Mouse (Mus musculus): ENCODE measurements around the gene Ccdc154. TPM values are rescaled to one million over a fixed set of nuclear protein-coding genes. Genes with fewer than 3 reads are reported as not detected.

The Ccdc154 gene
- polyA plus RNA-seq, 1 experiment from 2014 or later: not detected

DNA sequence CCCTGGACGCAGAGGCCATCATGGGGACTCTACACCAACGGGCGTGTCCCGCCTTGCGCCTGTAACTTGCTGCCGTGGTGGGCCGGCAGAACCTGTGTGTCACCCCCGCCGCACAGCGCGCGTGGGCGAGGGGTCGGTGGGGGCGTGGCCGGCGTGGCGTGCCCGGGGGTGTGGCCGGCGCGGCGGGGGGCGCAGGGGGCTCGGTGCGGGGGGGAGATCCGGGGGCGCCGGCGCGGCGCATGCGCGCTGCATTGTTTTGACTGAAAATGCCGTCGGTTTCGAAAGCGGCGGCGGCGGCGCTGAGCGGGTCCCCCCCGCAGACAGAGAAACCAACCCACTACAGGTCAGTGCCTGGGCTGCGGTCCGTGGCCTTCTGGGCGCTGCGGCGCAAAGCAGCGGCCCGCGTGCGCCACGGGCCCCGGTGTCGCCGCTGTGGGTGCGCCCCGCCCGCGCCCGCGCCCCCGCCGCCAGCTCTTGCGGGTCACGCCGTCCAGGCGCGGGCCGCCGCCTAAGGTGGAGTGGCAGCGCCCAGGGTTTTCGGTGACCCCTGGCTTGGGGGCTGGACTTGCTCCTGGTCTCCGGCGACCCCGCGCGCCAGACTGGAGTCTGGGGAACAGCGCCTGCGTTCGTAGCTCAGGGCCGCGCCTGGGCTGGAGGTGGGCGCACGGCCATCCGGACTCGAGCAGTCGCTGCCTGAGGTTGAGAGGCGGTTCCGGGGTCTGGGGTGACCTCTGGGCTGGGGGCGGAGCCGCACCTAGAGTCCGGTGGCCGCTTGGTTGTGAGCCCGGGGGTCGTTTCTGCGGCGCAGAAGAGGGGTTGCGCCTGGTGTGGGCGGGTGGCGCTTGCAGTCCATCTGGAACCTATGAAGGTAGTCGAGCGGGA is 26.1 kb downstream of the Ccdc154 start, which contains the start of gene Unkl:
Gene Unkl, plus strand, starts transcription at position 248 of the 882 bp plus-strand sequence.
- H3K27ac ChIP-seq (replicated peaks): peak within 1 kb of the TSS; percentile 94
- H3K4me1 ChIP-seq: peaks cover 47% of the 10 kb centered on the region
- peak within 1 kb of the TSS; percentile 97 for H3K4me3 ChIP-seq
- no peaks in the 10 kb centered on the region for H3K27me3 ChIP-seq (replicated peaks; ENCODE audit: low read depth, poor library complexity, severe bottlenecking)
- under 1% methylated on average over 104 of the region's 104 CpGs for WGBS
- H3K36me3 ChIP-seq (replicated peaks): peaks cover 39% of the 10 kb centered on the region
- H3K9me3 ChIP-seq: no peaks in the 10 kb centered on the region
- DNase-seq (ENCODE audit: low spot score): peak; percentile 87

DNA sequence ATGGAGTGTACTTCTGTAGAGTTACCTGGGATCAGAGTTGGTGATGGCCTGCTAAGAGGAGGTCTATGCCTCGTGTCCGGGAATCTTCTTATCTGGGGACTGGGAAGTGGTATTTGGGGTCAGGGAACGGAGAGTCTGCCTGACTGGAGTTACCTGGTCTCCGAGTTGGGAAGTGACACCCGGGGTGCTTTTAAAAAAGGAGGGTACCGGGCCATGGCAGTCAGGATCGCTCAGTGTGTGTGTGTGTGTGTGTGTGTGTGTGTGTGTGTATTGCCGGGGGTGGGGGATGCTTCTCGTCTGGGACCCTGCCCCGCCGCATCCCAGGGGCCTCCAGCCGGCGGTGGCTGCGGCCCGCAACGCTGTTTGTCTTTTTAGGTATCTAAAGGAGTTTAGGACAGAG is 26.8 kb downstream of the Ccdc154 start:
- Histone ChIP-seq H3K36me3 (replicated peaks) (peaks cover 46% of the 10 kb centered on the region), H3K9me3 (no peaks in the 10 kb centered on the region), H3K4me3 (peak overlapping the region; percentile 97), H3K27ac (replicated peaks) (peak overlapping the region; percentile 94), H3K27me3 (replicated peaks; ENCODE audit: low read depth, poor library complexity, severe bottlenecking) (no peaks in the 10 kb centered on the region), H3K4me1 (peaks cover 42% of the 10 kb centered on the region)
- DNase-seq (ENCODE audit: low spot score): no peak
- WGBS: 4% methylated on average over 16 of the region's 16 CpGs

DNA sequence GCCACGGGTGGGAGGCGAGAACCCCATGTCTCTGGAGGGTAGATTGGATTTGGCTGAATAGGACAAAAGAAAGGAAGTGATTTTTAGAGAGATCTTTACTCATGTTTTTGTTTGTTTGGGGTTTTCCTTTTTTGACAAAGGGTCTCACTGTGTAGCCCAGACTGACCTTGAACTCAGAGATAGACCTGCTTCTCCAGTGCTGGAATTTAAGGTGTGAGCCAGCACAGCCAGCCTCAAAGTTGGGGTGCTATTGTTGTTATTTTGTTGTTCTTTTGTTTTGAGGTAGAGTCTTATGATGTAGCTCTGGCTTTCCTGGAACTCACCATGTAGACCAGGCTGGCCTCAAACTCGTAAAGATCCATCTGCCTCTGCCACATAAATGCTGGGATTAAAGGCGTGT is 40.1 kb downstream of the Ccdc154 start:
- no peak for DNase-seq (ENCODE audit: low spot score)
- Histone ChIP-seq H3K36me3 (replicated peaks) (peaks cover 86% of the 10 kb centered on the region), H3K9me3 (no peaks in the 10 kb centered on the region), H3K4me3 (no peak overlapping the region), H3K4me1 (no peaks in the 10 kb centered on the region), H3K27me3 (replicated peaks; ENCODE audit: low read depth, poor library complexity, severe bottlenecking) (no peaks in the 10 kb centered on the region), H3K27ac (replicated peaks) (no peak overlapping the region)
- 92% methylated on average over 4 of the region's 4 CpGs for WGBS

DNA sequence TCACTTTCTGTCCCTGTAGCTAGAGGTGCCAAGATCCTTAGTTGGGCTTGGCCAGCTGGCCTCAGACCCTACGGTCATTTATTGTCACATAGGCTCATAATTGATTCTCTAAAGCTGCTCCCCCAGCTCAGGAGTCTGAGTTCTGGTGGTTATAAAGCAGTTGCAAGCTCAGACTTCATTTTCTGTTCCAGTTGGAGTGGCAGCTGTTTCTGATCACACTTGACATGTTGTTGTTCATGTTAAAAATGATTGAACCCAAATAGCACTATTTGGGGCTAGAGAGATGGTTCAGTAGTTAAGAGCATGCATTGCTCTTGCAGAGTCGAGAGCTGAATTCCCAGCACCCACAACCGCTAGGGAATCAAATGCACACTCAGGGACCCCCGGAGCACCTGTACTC is 47.7 kb downstream of the Ccdc154 start:
- Histone ChIP-seq H3K4me3 (no peak overlapping the region), H3K27ac (replicated peaks) (no peak overlapping the region), H3K4me1 (no peaks in the 10 kb centered on the region), H3K36me3 (replicated peaks) (peaks cover 98% of the 10 kb centered on the region), H3K27me3 (replicated peaks; ENCODE audit: low read depth, poor library complexity, severe bottlenecking) (no peaks in the 10 kb centered on the region), H3K9me3 (no peaks in the 10 kb centered on the region)
- 93% methylated on average over 4 of the region's 4 CpGs for WGBS
- no peak for DNase-seq (ENCODE audit: low spot score)

DNA sequence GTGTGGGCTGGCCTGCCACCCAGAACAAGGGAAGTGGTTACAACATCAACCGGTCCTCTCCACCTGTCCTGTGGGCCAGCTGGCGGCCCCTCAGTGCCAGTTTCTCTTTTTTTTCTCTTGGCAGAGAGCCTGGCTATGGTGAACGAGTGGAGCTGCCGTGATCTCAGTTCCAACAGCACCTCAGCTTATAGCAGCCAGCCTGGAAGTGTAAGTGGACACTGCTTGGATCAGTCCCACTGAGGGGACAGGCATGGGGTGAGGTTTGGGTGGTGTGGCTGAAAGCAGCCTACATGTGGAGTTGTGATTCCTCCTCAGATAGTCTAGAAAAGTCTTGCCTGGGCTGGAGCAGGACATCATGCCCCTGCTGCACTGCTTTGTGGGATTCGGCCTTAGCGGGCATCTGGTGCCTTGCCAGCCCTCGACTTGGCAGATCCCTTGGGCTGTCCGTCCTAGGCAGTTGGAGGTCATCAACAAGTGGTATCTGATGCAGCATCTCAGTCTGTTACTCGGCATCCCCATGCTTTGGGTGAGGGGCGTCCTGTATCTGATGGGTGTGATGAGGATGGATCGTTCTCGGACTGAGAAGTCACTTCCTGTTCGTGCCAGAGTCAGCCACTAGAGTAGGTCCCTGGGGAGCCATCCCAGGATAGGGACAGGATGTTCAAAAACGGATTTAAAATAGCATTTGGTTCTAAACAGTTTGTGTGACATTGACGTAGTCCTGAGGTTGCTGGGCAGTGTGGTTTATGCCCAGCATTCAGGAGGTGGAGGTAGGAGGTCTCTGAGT is 48.6 kb downstream of the Ccdc154 start:
- Histone ChIP-seq H3K36me3 (replicated peaks) (peaks cover 98% of the 10 kb centered on the region), H3K4me3 (no peak overlapping the region), H3K9me3 (no peaks in the 10 kb centered on the region), H3K27ac (replicated peaks) (no peak overlapping the region), H3K4me1 (no peaks in the 10 kb centered on the region), H3K27me3 (replicated peaks; ENCODE audit: low read depth, poor library complexity, severe bottlenecking) (no peaks in the 10 kb centered on the region)
- 89% methylated on average over 15 of the region's 15 CpGs for WGBS
- DNase-seq (ENCODE audit: low spot score): no peak

DNA sequence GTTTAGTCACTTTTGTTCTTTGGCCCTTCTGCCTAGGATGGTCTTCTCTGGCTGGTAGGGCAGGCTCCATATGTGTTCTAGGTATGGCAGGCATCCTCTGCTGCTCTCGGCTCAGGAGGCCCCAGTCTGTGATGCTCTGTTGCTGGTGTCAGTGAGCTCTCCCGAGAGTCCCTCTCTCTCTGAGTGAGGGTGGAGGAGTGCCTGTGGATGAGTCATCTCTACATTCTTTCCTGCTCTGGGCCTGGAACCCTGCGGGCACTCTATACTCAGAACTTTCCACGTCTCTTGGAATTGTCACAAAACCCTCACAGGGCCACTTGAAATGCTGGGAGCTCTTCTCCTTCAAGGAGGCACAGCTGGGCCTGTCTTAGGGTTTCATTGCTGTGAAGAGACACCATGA is 49.4 kb downstream of the Ccdc154 start:
- no peaks in the 10 kb centered on the region for H3K27me3 ChIP-seq (replicated peaks; ENCODE audit: low read depth, poor library complexity, severe bottlenecking)
- H3K9me3 ChIP-seq: no peaks in the 10 kb centered on the region
- no peak for DNase-seq (ENCODE audit: low spot score)
- H3K27ac ChIP-seq (replicated peaks): no peak overlapping the region
- 93% methylated on average over 4 of the region's 4 CpGs for WGBS
- H3K36me3 ChIP-seq (replicated peaks): peaks cover 98% of the 10 kb centered on the region
- no peak overlapping the region for H3K4me3 ChIP-seq
- H3K4me1 ChIP-seq: no peaks in the 10 kb centered on the region

DNA sequence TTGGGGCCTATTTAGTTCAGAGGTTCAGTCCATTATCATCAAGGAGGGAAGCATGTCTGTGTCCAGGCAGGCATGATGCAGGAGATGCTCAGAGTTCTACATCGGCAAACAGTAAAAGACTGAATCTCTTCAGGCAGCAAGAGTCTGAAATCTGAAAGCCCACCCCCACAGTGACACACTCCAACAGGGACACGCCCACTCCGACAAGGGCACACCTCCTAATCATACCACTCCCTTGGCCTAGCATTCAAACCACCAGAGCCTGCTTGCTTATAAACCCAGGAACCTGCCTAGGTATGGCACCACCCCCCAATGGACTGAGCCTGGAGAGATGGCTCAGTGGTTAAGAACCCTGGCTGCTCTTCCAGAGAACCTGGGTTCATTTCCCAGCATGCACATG is 53.2 kb downstream of the Ccdc154 start:
- H3K4me1 ChIP-seq: no peaks in the 10 kb centered on the region
- H3K9me3 ChIP-seq: no peaks in the 10 kb centered on the region
- H3K36me3 ChIP-seq (replicated peaks): peaks cover 89% of the 10 kb centered on the region
- H3K27ac ChIP-seq (replicated peaks): no peak overlapping the region
- H3K27me3 ChIP-seq (replicated peaks; ENCODE audit: low read depth, poor library complexity, severe bottlenecking): 0 out of 2 replicates have a peak, but pooled peaks cover 2% of the 10 kb centered on the region
- no peak for DNase-seq (ENCODE audit: low spot score)
- no peak overlapping the region for H3K4me3 ChIP-seq
- WGBS: 89% methylated on average over 3 of the region's 3 CpGs

DNA sequence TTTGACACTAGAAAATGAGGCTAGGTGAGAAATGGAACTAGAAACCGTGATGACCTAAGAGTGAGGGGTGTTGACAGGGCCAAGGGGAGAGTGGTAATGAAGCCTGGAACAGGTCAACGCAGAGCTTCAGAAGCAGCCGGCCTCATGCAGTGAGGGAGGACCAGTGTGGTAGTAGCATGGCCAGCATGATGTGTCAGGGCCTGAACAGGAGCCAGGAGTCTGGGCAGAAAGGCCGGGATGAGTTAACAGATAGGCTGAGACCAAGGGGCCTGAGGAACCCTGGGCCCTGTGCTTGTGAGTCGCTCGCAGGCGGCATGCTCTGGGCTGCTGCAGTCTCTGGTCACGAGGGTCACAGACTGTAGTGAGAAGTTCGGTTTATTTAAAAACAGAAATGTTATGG is 56.7 kb downstream of the Ccdc154 start:
- no peak overlapping the region for H3K4me3 ChIP-seq
- no peak overlapping the region for H3K27ac ChIP-seq (replicated peaks)
- H3K36me3 ChIP-seq (replicated peaks): peaks cover 66% of the 10 kb centered on the region
- DNase-seq (ENCODE audit: low spot score): no peak
- 0 out of 2 replicates have a peak, but pooled peaks cover 17% of the 10 kb centered on the region for H3K27me3 ChIP-seq (replicated peaks; ENCODE audit: low read depth, poor library complexity, severe bottlenecking)
- 90% methylated on average over 9 of the region's 9 CpGs for WGBS
- no peaks in the 10 kb centered on the region for H3K9me3 ChIP-seq
- H3K4me1 ChIP-seq: peaks cover 18% of the 10 kb centered on the region

DNA sequence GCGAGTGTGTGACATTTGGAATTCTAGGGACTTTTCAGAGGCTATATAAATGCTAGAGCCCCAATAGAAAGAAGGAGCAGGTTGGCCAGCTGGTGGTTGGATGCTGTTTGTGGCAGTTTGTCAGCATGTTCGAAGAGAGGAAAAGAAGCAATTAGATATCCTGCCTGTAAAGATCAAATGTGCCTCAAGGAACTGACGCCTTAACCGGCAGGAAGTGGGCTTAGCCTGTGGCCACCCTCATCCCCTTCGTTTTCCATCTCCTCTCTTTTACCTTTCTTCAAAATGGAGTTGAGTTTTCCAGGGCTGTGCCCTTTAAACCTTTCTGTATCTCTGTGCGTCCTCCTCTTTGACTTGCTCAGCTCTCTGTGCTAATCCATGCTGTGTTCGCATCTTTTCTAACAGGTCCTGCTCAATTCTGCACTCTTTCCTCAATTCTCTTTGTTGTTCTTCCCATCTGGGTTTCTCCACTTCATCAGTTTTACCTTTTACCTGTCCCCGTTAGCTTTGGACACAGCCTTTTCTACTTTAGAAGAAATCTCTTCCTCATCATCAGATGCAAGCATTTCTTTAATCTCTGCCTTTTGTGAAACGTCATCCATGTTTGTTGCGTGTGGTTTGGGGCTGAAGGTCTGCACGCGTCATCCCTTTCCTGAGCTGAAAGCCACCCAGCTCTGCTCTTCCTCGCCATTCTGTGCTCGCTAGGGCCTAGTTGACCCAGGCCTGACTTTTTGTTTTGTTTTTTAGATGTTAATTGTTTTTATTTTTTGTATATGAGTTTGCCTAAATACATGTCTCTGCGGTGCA is 57.4 kb downstream of the Ccdc154 start:
- H3K4me3 ChIP-seq: no peak overlapping the region
- H3K9me3 ChIP-seq: no peaks in the 10 kb centered on the region
- 0 out of 2 replicates have a peak, but pooled peaks cover 17% of the 10 kb centered on the region for H3K27me3 ChIP-seq (replicated peaks; ENCODE audit: low read depth, poor library complexity, severe bottlenecking)
- no peak for DNase-seq (ENCODE audit: low spot score)
- peaks cover 18% of the 10 kb centered on the region for H3K4me1 ChIP-seq
- WGBS: 91% methylated on average over 15 of the region's 15 CpGs
- no peak overlapping the region for H3K27ac ChIP-seq (replicated peaks)
- H3K36me3 ChIP-seq (replicated peaks): peaks cover 64% of the 10 kb centered on the region

DNA sequence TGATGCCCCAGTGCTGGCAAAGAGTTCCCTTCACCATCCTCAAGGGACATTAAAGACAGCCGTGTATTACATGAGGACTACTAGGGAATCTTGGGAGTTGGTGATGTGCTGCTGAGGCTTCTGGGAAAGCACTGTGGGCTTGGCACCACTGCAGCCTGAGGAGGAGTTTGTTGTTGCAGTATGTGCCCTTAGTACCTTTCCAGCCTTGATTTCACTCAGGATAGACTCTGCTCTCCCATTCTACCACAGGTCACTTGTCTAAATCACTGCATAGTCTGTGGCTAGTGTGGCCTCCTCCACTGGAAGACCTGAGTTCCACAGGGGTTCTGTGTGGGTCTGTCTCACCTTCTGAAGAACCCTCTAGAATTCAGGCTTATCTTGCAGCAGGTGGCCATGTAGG is 58.5 kb downstream of the Ccdc154 start:
- Histone ChIP-seq H3K4me3 (no peak overlapping the region; the same call in 1 of the 2 replicates), H3K4me1 (peaks cover 18% of the 10 kb centered on the region), H3K27ac (replicated peaks) (no peak overlapping the region), H3K36me3 (replicated peaks) (peaks cover 63% of the 10 kb centered on the region), H3K27me3 (replicated peaks; ENCODE audit: low read depth, poor library complexity, severe bottlenecking) (0 out of 2 replicates have a peak, but pooled peaks cover 17% of the 10 kb centered on the region), H3K9me3 (no peaks in the 10 kb centered on the region)
- WGBS: 94% methylated on average over 1 of the region's 1 CpGs
- DNase-seq (ENCODE audit: low spot score): no peak

Measured in embryonic facial prominence, embryonic 10.5 days (tissue).